Mouse (Mus musculus) ES-E14 (cell line): ENCODE results near the gene Adcy9. TPM values are rescaled to one million over a fixed set of nuclear protein-coding genes. Genes with fewer than 3 reads are reported as not detected.

Experiments used
- DNase-seq: peaks from one replicate; pipeline ENCODE4 v3.0.0-alpha.2; 2013; ENCODE audit warnings: low read depth, low spot score
- H3K27ac ChIP-seq: 2 replicates; pipeline ENCODE4 v1.5.1; 2012; ENCODE audit warnings: low read depth, mild to moderate bottlenecking, low read length, moderate library complexity, mixed read lengths; ENCODE audit not compliant: poor library complexity, insufficient read depth, severe bottlenecking
- H3K36me3 ChIP-seq: 2 replicates; pipeline ENCODE4 v1.6.1; 2012; ENCODE audit warnings: mild to moderate bottlenecking, low read length, moderate library complexity, mixed read lengths; ENCODE audit not compliant: control insufficient read depth, poor library complexity, insufficient read depth, severe bottlenecking
- H3K4me1 ChIP-seq, 2 experiments: fragments of 150-350 bp in 1 of 2; sonication (generic) in 1 of 2; 2 replicates each; pipeline ENCODE4 v1.6.1; 2012; ENCODE audit warnings: low read length in 2 of 2, mild to moderate bottlenecking in 1 of 2, mixed read lengths in 1 of 2; ENCODE audit not compliant: control insufficient read depth in 2 of 2, insufficient read depth in 2 of 2, poor library complexity in 1 of 2
- H3K4me3 ChIP-seq, 2 experiments: fragments of 150-350 bp in 1 of 2; sonication (generic) in 1 of 2; 2 replicates each; pipeline ENCODE4 v1.5.1; 2012; ENCODE audit warnings: low read length in 2 of 2, low read depth in 1 of 2, mild to moderate bottlenecking in 1 of 2, mixed read lengths in 1 of 2; ENCODE audit not compliant: insufficient read depth in 1 of 2, poor library complexity in 1 of 2, severe bottlenecking in 1 of 2
- H3K9ac ChIP-seq: 2 replicates; pipeline ENCODE4 v1.6.1; 2012; ENCODE audit warnings: low read depth, mild to moderate bottlenecking, low read length, mixed read lengths; ENCODE audit not compliant: poor library complexity, insufficient read depth, severe bottlenecking
- H3K9me3 ChIP-seq: fragments of 150-350 bp; sonication (generic); 2 replicates; pipeline ENCODE4 v1.6.1; 2012; ENCODE audit warnings: low read depth, mild to moderate bottlenecking, low read length; ENCODE audit not compliant: control insufficient read depth, insufficient read depth
- CHD2 ChIP-seq: IDR thresholded peaks from 2 replicates; pipeline ENCODE4 v1.6.1; 2014; ENCODE audit warnings: mild to moderate bottlenecking, low read depth, low read length, inconsistent platforms
- HCFC1 ChIP-seq: IDR thresholded peaks from 2 replicates; pipeline ENCODE4 v1.6.1; 2012; ENCODE audit warnings: low read length, inconsistent platforms, borderline replicate concordance; ENCODE audit not compliant: insufficient read depth
- MAFK ChIP-seq: IDR thresholded peaks from 2 replicates; pipeline ENCODE4 v1.6.1; 2014; ENCODE audit warnings: mild to moderate bottlenecking, low read depth, low read length, inconsistent platforms; ENCODE audit not compliant: insufficient read depth
- ZC3H11A ChIP-seq: IDR thresholded peaks from 2 replicates; pipeline ENCODE4 v1.6.1; 2012; ENCODE audit warnings: low read depth, mild to moderate bottlenecking, inconsistent platforms, low read length, borderline replicate concordance
- ZNF384 ChIP-seq: IDR thresholded peaks from 2 replicates; pipeline ENCODE4 v1.6.1; 2012; ENCODE audit warnings: low read depth, low read length, inconsistent platforms
- in situ Hi-C, 2 experiments: fragments of 600-800 bp; cut with MboI; formaldehyde crosslinking; loops; one replicate each; pipeline ENCODE4 v1.15.1; 2025; ENCODE audit warnings: low sequenced_read_pairs in 2 of 2, inconsistent platforms in 1 of 2; ENCODE audit not compliant: unreplicated experiment in 2 of 2
- total RNA-seq: library from RNA; depleted of rRNA; stranded (reverse); fragments of 300-350 nt; gene quantifications from 2 replicates; pipeline ENCODE4 v1.2.3, GENCODE M21; 2012

Adcy9 gene
- total RNA-seq, 1 experiment: 5.2 TPM

- DNase-seq: no peak
- Histone ChIP-seq H3K4me3 (no peak overlapping the region), H3K27ac (no peak overlapping the region), H3K36me3 (no peaks in the 10 kb centered on the region), H3K9me3 (no peaks in the 10 kb centered on the region), H3K9ac (no peak overlapping the region), H3K4me1 (0 out of 4 replicates have a peak, but pooled peaks cover 0 to 2% of the 10 kb centered on the region in 2 experiments)
- TF ChIP-seq ZC3H11A (no peak), CHD2 (no peak), ZNF384 (no peak), MAFK (no peak), HCFC1 (no peak)
- in situ Hi-C loops: no loop called here
These were observed 93.2 kb downstream of the Adcy9 start for GRCm38 (mm10) chr16:4327081-4327480.

GRCm38 (mm10) chr16:4325801-4326200, 94.5 kb downstream of the Adcy9 start:
- no peak for TF ChIP-seq HCFC1
- TF ChIP-seq ZC3H11A: no peak
- TF ChIP-seq CHD2: no peak
- no peak for TF ChIP-seq MAFK
- no peak for TF ChIP-seq ZNF384
- no peaks in the 10 kb centered on the region for H3K36me3 ChIP-seq
- no peaks in the 10 kb centered on the region for H3K9me3 ChIP-seq
- H3K9ac ChIP-seq: no peak overlapping the region
- no peak for DNase-seq
- H3K4me3 ChIP-seq: no peak overlapping the region
- H3K4me1 ChIP-seq: no peaks in the 10 kb centered on the region
- no peak overlapping the region for H3K27ac ChIP-seq
- in situ Hi-C loops: no loop called here

DNA sequence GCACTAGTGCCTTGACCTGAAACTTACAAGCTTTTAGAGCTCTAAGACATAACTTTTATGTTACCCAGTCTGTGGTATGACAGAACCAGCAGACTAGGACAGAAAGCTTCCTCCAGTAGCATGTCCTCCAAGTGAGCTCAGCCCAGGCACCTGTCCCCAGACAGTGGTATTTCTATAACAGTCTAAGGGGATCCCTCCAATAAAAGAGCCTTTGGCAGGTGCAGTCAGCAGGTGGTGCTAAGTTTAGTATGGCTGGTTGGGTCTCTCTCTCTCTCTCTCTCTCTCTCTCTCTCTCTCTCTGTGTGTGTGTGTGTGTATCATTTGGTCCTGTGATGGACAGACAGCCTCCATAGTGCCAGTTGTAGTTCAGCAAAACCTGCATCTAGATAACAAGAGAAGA, 95.3 kb downstream of the Adcy9 start:
- in situ Hi-C loops: no loop called here
- no peaks in the 10 kb centered on the region for H3K4me1 ChIP-seq
- no peaks in the 10 kb centered on the region for H3K9me3 ChIP-seq
- DNase-seq: no peak
- H3K36me3 ChIP-seq: no peaks in the 10 kb centered on the region
- H3K9ac ChIP-seq: no peak overlapping the region
- no peak overlapping the region for H3K27ac ChIP-seq
- H3K4me3 ChIP-seq: no peak overlapping the region
- no peak for TF ChIP-seq CHD2
- TF ChIP-seq MAFK: no peak
- TF ChIP-seq HCFC1: no peak
- no peak for TF ChIP-seq ZC3H11A
- no peak for TF ChIP-seq ZNF384

- no peaks in the 10 kb centered on the region for H3K4me1 ChIP-seq
- no peaks in the 10 kb centered on the region for H3K9me3 ChIP-seq
- DNase-seq: no peak
- in situ Hi-C loops: no loop called here
- H3K27ac ChIP-seq: no peak overlapping the region
- H3K4me3 ChIP-seq: no peak overlapping the region
- TF ChIP-seq ZC3H11A: no peak
- peak; percentile 33; the same call in 1 of the 2 replicates for TF ChIP-seq MAFK
- H3K9ac ChIP-seq: no peak overlapping the region
- no peaks in the 10 kb centered on the region for H3K36me3 ChIP-seq
These were observed 99.4 kb downstream of the Adcy9 start for GRCm38 (mm10) chr16:4320856-4321255.

DNA sequence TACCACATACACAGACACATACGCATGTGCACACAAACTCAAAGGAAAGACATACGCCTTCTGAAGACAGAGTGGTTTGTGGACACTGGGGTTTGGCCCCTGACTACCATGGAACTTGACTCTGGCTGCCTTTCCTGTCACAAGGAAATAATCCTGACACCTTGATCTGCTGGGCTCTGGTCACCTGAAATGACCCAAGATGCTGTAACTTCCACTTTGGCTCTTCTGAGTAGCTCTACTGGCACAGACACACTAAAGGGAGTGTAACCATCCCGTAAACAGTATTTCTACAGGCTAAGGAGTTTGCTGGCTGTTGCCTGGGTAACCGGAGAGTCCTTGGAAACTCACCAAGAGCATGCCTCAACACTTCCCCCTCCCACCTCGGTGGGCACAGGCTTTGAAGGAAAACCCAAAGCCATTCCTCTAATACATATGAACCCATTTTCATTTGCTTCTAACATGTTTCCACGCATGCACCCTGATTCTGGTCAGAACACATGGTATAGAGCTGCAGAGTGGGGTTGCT, 102.2 kb downstream of the Adcy9 start:
- Histone ChIP-seq H3K36me3 (no peaks in the 10 kb centered on the region), H3K9ac (no peak overlapping the region), H3K9me3 (no peaks in the 10 kb centered on the region), H3K4me1 (no peaks in the 10 kb centered on the region), H3K27ac (no peak overlapping the region), H3K4me3 (no peak overlapping the region)
- no peak for DNase-seq
- in situ Hi-C loops: no loop called here
- TF ChIP-seq HCFC1 (no peak), MAFK (no peak), CHD2 (no peak), ZC3H11A (no peak), ZNF384 (no peak)
